Mouse (Mus musculus) liver, embryonic 12.5 days (tissue): Measurements from ENCODE around the gene Uhrf2. TPM values are rescaled to one million over a fixed set of nuclear protein-coding genes. Genes with fewer than 3 reads are reported as not detected.

Source experiments
- polyA plus RNA-seq: library from polyadenylated mRNA; unstranded; fragments of >200 nt; fragmentation: Nextera tagmentation; extraction: Ambion mirVana; gene quantifications from 2 replicates; pipeline ENCODE4 v1.2.1, GENCODE M21; 2016

Uhrf2 gene
- polyA plus RNA-seq, 1 experiment from 2014 or later = 53.1 TPM

Other genes starting within 250 kb of the Uhrf2 start
- 2.2 and 2.4 TPM in 2 replicates for gene 9930021J03Rik, start 224.5 kb upstream of the Uhrf2 start, polyA plus RNA-seq
- 9.7 and 9.9 TPM in 2 replicates for gene Ranbp6, start 217.5 kb upstream of the Uhrf2 start, polyA plus RNA-seq
- 0.64 and 0.73 TPM in 2 replicates for gene Il33, start 105.4 kb upstream of the Uhrf2 start, polyA plus RNA-seq
- gene Trpd52l3, start 26.7 kb upstream of the Uhrf2 start, polyA plus RNA-seq = not detected in 2 replicates
- gene Gldc, start 144.9 kb downstream of the Uhrf2 start, polyA plus RNA-seq = 27.4 and 28.1 TPM in 2 replicates
- 0.12 and 0.41 TPM in 2 replicates for gene Mbl2, start 202.4 kb downstream of the Uhrf2 start, polyA plus RNA-seq